Mouse (Mus musculus) forebrain, embryonic 11.5 days (tissue): ENCODE measurements around the gene Fam98c. TPM values are rescaled to one million over a fixed set of nuclear protein-coding genes. Genes with fewer than 3 reads are reported as not detected.
"Not testable (repeated sequence)": the region's sequence is repeated elsewhere in the genome, so short reads cannot be mapped to it uniquely, and the experiment has no call there.

Experiments used
- ATAC-seq: fragments of 200-750 bp; cut with Nextera tagmentation; replicated peaks from 2 replicates; pipeline ENCODE4 v1.8.0; 2017; ENCODE audit warnings: moderate TSS enrichment; ENCODE audit not compliant: low FRiP score
- DNase-seq: peaks from one replicate; pipeline ENCODE4 v3.0.0-alpha.2; 2017; ENCODE audit warnings: low spot score
- H3K27ac ChIP-seq: fragments of 300-500 bp; sonication (generic); 2 replicates; pipeline ENCODE4 v1.5.1; 2014; ENCODE audit warnings: low read depth, low read length
- H3K27me3 ChIP-seq: fragments of 300-500 bp; sonication (generic); 2 replicates; pipeline ENCODE4 v1.6.1; 2014; ENCODE audit warnings: mild to moderate bottlenecking, low read length, mixed read lengths; ENCODE audit not compliant: control insufficient read depth, insufficient read depth
- H3K36me3 ChIP-seq: fragments of 300-500 bp; sonication (generic); 2 replicates; pipeline ENCODE4 v1.6.1; 2014; ENCODE audit warnings: mild to moderate bottlenecking, low read length, moderate library complexity, mixed read lengths; ENCODE audit not compliant: control insufficient read depth, insufficient read depth
- H3K4me1 ChIP-seq: fragments of 300-500 bp; sonication (generic); replicated peaks from 2 replicates; pipeline ENCODE4 v1.6.1; 2014; ENCODE audit warnings: low read length, mixed read lengths; ENCODE audit not compliant: control insufficient read depth, insufficient read depth
- H3K4me2 ChIP-seq: fragments of 300-500 bp; sonication (generic); 2 replicates; pipeline ENCODE4 v1.6.1; 2014; ENCODE audit warnings: low read depth, mild to moderate bottlenecking, low read length, moderate library complexity, mixed read lengths; ENCODE audit not compliant: severe bottlenecking
- H3K4me3 ChIP-seq: fragments of 300-500 bp; sonication (generic); 2 replicates; pipeline ENCODE4 v1.5.1; 2014; ENCODE audit warnings: low read depth, low read length
- H3K9ac ChIP-seq: fragments of 300-500 bp; sonication (generic); 2 replicates; pipeline ENCODE4 v1.6.1; 2014; ENCODE audit warnings: low read length
- H3K9me3 ChIP-seq: fragments of 300-500 bp; sonication (generic); 2 replicates; pipeline ENCODE4 v1.6.1; 2016; ENCODE audit warnings: low read length, mixed read lengths; ENCODE audit not compliant: control insufficient read depth
- WGBS: fragments of 180-500 bp; shearing (Covaris S2); extraction: QIAGEN DNeasy Blood & Tissue Kit; methylation state at CpG from one replicate; pipeline ENCODE4 v1.1.7; 2014; 5-methylcytosine and 5-hydroxymethylcytosine counted together
- polyA plus RNA-seq: library from polyadenylated mRNA; unstranded; fragments of >200 nt; fragmentation: Nextera tagmentation; extraction: Ambion mirVana; gene quantifications from 2 replicates; pipeline ENCODE4 v1.2.1, GENCODE M21; 2014

Fam98c gene
- polyA plus RNA-seq: 12.6 and 16.8 TPM in 2 replicates

DNA sequence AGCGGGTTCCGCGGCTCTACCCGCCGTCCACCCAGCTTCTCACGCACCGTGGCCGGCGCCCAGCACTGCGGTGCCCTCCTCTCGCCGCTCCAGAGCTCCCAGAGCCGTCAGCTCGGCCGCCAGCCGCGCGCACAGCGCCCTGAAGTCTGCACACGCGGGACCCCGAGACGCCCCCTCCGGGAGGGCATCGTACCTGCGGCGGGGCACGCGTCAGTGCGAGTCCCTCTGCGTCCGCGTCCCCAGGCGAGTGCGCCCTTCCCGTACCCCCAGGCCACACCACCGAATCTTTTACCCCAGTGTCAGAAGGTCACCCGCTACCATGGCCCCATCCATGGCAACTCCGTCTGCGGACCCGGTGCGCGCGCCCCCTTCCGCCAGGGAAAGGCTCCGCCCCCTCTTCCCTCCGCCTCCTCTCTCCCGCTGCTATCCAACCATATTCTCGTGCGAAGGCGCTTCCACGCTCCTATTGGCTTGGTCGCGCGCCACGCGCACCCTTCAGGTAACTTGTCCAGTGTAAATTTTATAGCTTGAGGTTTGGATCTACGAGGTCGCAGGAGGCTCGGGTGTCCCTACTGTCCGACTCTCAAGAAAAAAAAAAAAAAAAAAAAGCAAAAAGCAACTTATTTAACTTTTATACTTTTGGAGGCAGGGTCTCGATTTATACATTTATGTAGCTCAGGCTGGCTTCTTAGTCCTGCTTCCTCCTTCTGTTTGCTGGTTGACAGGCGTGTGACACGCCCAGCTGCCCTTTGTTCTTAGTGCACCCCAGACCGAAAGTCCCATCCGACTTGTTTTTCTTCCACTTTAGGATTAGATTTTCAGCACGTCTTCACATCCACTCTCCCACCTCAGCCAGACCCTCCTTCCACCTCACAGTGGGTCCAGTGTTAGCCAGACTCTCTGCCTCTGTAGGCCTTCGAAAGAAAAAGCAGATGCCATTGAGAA is at the start of gene Fam98c:
TSS of gene Fam98c (minus strand) at position 397 of the 945 bp plus-strand sequence.
- ATAC-seq (peak; percentile 86), DNase-seq (peak; percentile 92)
- H3K9ac ChIP-seq: peak within 1 kb of the TSS; percentile 78
- peak within 1 kb of the TSS; percentile 80 for H3K27ac ChIP-seq
- H3K27me3 ChIP-seq: no peaks in the 10 kb centered on the region; the same call in 1 of the 2 replicates
- H3K9me3 ChIP-seq: no peaks in the 10 kb centered on the region
- no peaks in the 10 kb centered on the region; the same call in 1 of the 2 replicates for H3K36me3 ChIP-seq
- peak within 1 kb of the TSS; percentile 73 for H3K4me3 ChIP-seq
- 4% methylated on average over 66 of the region's 68 CpGs for WGBS
- H3K4me2 ChIP-seq: peak within 1 kb of the TSS; percentile 98
- H3K4me1 ChIP-seq: no peaks in the 10 kb centered on the region

DNA sequence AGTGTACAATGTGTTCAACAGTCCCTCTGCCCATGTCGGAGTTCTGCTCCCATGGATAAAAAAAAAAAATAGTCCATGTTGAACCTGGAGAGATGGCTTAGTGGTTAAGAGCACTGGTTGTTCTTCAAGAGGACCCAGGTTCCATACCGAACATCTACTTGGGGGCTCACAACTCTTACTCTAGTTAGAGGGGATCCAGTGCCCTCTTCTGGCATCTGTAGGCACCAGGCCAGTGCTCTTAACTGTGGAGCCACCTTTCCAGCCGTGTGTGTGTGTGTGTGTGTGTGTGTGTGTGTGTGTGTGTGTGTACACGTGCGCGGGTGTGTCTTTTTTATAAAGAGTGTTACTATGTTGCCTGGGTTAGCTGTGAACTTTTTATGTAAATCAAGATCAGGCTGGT is 46.5 kb upstream of the Fam98c start:
- no peak overlapping the region for H3K4me3 ChIP-seq
- DNase-seq (no peak), ATAC-seq (no peak)
- no peaks in the 10 kb centered on the region for H3K9me3 ChIP-seq
- no peaks in the 10 kb centered on the region for H3K4me1 ChIP-seq
- no peaks in the 10 kb centered on the region for H3K27me3 ChIP-seq
- H3K27ac ChIP-seq: no peak overlapping the region
- no peaks in the 10 kb centered on the region for H3K36me3 ChIP-seq
- no peak overlapping the region for H3K4me2 ChIP-seq
- 82% methylated on average over 6 of the region's 6 CpGs for WGBS
- no peak overlapping the region for H3K9ac ChIP-seq

DNA sequence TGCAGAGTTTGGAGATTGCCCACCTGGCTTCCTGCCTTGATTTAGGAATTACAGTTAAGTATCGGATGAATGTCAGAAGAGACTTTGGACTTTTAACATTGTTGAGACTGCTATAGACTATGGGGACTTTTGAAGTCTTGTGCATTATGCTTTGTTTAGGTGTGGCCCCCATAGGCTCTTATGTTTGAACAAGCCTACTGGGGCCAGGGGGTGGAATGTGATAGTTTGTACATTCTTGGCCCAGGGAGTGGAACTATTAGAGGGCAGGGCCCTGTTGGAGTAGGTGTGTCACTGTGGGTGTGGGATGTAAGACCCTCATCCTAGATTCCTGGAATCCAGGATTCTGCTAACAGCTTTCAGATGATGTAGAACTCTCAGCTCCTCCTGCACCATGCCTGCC is 38.2 kb upstream of the Fam98c start:
- 90% methylated on average over 1 of the region's 1 CpGs for WGBS
- not testable (repeated sequence) for H3K4me1 ChIP-seq, H3K4me3 ChIP-seq, ATAC-seq, H3K4me2 ChIP-seq, H3K36me3 ChIP-seq, DNase-seq, H3K27ac ChIP-seq, H3K9me3 ChIP-seq, H3K9ac ChIP-seq, H3K27me3 ChIP-seq

DNA sequence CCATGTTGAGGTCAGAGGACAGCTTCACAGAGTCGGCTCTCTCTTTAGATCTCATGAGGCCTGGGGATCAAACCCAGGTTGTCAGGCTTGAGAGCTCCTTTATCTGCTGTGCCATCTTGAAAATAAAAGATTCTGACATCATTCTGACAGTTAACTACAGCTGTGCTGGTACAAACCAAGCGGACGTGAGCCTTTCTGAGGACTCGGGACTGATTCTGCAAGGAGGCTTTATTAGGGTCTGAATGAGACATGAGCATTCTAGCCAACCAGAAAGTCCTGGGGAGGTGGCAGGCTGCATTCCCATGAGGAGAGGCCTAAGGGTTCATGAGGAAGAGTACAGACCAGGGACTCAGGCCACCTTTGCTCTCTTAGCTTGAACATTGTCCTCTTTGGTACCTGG is 25.3 kb upstream of the Fam98c start:
- H3K9ac ChIP-seq, H3K36me3 ChIP-seq, DNase-seq, H3K4me1 ChIP-seq, ATAC-seq, H3K27me3 ChIP-seq, H3K9me3 ChIP-seq, H3K4me3 ChIP-seq, H3K4me2 ChIP-seq, H3K27ac ChIP-seq: not testable (repeated sequence)
- 89% methylated on average over 4 of the region's 4 CpGs for WGBS

DNA sequence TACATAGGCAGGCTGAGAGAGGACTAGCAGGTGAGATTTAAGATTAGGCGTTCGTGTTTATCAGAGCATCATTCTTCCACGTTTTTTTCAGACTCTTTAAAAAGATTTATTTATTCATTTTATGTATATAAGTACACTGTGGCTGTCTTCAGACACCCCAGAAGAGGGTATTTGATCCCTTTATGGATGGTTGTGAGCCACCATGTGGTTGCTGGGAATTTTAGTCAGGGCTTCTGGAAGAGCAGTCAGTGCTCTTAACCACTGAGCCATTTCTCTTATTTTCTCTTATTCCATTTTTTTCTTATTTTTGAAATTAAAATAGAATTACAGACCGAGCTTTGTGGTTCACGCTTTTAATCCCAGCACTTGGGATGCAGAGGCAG is 24.8 kb upstream of the Fam98c start:
- Histone ChIP-seq H3K4me1 (peaks cover 8% of the 10 kb centered on the region), H3K9ac (no peak overlapping the region), H3K4me2 (peak overlapping the region; percentile 78), H3K36me3 (no peaks in the 10 kb centered on the region; the same call in 1 of the 2 replicates), H3K4me3 (peak overlapping the region; percentile 81), H3K27ac (0 out of 2 replicates have a peak overlapping the region, but pooled peaks have one; percentile 25), H3K9me3 (no peaks in the 10 kb centered on the region), H3K27me3 (no peaks in the 10 kb centered on the region)
- peak; percentile 34 for ATAC-seq
- no peak for DNase-seq
- WGBS: 39% methylated on average over 5 of the region's 5 CpGs

DNA sequence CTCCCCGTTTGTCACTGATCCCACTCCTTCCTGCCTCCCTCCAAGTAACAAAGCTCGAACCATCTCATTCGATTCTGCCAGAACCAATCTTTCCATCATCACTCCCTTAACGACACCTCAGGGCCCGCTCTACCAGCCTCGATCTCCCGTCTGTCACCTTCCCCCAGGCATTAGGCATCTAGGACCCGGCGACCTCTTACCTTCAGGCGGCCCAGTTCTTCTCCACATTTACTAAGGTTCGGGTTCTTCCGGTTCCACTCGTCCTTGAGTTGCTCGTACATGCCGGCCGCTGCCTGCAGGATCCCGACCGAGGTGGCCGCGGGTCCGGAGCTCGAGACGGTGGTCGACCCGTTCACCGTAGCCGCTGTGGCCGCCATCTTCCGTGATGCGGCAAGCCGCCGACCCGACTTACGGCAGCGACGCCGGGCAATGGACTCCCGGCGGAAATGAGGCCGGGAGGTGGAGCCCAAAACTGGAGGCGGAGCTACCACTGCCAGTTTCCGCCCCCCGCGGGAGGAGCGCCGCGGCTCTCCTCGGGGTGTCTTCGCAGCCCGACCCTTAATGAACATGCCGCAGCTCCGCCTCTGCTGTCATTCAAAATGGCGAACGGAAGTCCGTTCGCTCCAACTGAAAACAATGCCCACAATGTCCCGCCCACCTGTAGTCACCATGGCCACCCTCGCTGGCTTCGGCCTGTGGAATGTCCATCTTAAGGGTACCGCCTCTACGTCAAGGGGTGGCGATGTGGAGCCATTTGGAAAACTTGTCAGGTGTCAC is 24.2 kb upstream of the Fam98c start, which contains the start of gene Psmd8:
TSS of gene Psmd8 (minus strand) at position 625 of the 777 bp plus-strand sequence.
- Histone ChIP-seq H3K27ac (peak within 1 kb of the TSS; percentile 53; the same call in 1 of the 2 replicates), H3K9me3 (no peaks in the 10 kb centered on the region), H3K4me1 (peaks cover 8% of the 10 kb centered on the region), H3K27me3 (no peaks in the 10 kb centered on the region), H3K4me2 (peak within 1 kb of the TSS; percentile 78), H3K36me3 (no peaks in the 10 kb centered on the region; the same call in 1 of the 2 replicates), H3K9ac (peak within 1 kb of the TSS; percentile 89), H3K4me3 (peak within 1 kb of the TSS; percentile 81)
- DNase-seq: peak; percentile 98
- WGBS: under 1% methylated on average over 62 of the region's 62 CpGs
- ATAC-seq: peak; percentile 95

DNA sequence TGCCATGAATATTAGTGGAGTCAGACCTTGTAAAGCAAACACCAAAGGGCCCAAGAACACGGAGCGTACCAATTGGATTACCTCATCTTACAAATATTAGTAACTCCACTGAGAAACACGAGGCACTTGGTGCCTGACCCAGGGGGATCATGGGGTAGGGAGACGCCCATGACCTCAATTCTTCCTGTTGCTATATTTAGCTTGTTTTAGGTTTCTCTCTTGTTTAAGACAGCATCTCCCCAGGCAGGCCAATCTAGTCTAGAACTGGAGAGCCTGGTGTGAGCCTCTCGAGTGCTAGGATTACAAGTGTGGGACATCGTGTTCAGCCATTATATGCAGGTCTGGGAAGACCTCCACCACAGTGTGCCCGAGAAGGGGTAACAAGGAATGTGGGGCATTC is 23.3 kb upstream of the Fam98c start:
- Histone ChIP-seq H3K27me3 (no peaks in the 10 kb centered on the region), H3K36me3 (no peaks in the 10 kb centered on the region; the same call in 1 of the 2 replicates), H3K4me2 (peak overlapping the region; percentile 78), H3K27ac (no peak overlapping the region), H3K4me3 (peak overlapping the region; percentile 81), H3K9me3 (no peaks in the 10 kb centered on the region), H3K4me1 (peaks cover 8% of the 10 kb centered on the region), H3K9ac (peak overlapping the region; percentile 89)
- 63% methylated on average over 7 of the region's 7 CpGs for WGBS
- no peak for DNase-seq
- ATAC-seq: no peak

DNA sequence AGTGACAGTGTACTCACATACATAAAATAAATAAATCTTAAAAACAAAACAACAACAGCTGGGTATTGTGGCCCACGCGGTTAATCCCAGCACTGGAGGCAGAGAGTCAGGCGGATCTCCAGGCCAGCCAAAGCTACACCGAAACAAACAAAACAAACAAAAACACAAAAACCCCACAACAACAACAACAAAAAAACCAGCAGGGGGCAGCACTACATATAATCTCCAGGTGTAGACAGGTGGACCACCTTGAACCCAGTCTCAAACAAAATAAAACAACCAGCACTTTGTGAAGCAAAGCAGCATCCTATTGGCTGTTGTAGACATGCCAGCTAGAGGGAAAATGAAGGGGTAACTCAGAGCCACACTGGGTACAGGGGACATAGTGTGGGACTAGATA is 22.1 kb upstream of the Fam98c start:
- ATAC-seq (no peak), DNase-seq (no peak)
- Histone ChIP-seq H3K4me3 (no peak overlapping the region), H3K9me3 (no peaks in the 10 kb centered on the region), H3K4me1 (peaks cover 8% of the 10 kb centered on the region), H3K27ac (no peak overlapping the region), H3K27me3 (peaks cover 5% of the 10 kb centered on the region), H3K9ac (no peak overlapping the region), H3K36me3 (no peaks in the 10 kb centered on the region; the same call in 1 of the 2 replicates), H3K4me2 (no peak overlapping the region)
- 91% methylated on average over 4 of the region's 4 CpGs for WGBS
